Mouse (Mus musculus) bone marrow, adult 2 months (tissue): ENCODE measurements at regions not wholly inside any gene's neighbourhood (a gene's known extent, or its start where the extent isn't known, plus 50 kb on each side); places are given as distances from the start of the nearest gene placed in this dataset.

Experiments used
- H3K27ac ChIP-seq: fragments of 200-500 bp; 2 replicates; pipeline ENCODE4 v1.5.1; 2012; ENCODE audit warnings: low read depth, mild to moderate bottlenecking, control low read depth, inconsistent platforms, low read length; ENCODE audit not compliant: control insufficient read depth, poor library complexity, insufficient read depth
- H3K4me1 ChIP-seq: fragments of 200-500 bp; 2 replicates; pipeline ENCODE4 v1.6.1; 2011; ENCODE audit warnings: low read length; ENCODE audit not compliant: control insufficient read depth, insufficient read depth
- H3K4me3 ChIP-seq: fragments of 200-500 bp; replicated peaks from 2 replicates; pipeline ENCODE3; 2011; ENCODE audit warnings: mild to moderate bottlenecking, low read depth, low read length, control low read depth; ENCODE audit not compliant: control insufficient read depth
- CTCF ChIP-seq: fragments of 200-500 bp; IDR thresholded peaks from 2 replicates; pipeline ENCODE4 v1.5.1; 2011; ENCODE audit warnings: low read length, control low read depth; ENCODE audit not compliant: control insufficient read depth, insufficient read depth
- POLR2A ChIP-seq: fragments of 200-500 bp; IDR thresholded peaks from 2 replicates; pipeline ENCODE4 v1.6.1; 2011; ENCODE audit warnings: low read depth, mild to moderate bottlenecking, control low read depth, low read length, borderline replicate concordance; ENCODE audit not compliant: control insufficient read depth
- WGBS: fragments of 180-500 bp; shearing (Covaris S2); methylation state at CpG from one replicate; pipeline ENCODE4 v1.1.7; 2018; 5-methylcytosine and 5-hydroxymethylcytosine counted together

DNA sequence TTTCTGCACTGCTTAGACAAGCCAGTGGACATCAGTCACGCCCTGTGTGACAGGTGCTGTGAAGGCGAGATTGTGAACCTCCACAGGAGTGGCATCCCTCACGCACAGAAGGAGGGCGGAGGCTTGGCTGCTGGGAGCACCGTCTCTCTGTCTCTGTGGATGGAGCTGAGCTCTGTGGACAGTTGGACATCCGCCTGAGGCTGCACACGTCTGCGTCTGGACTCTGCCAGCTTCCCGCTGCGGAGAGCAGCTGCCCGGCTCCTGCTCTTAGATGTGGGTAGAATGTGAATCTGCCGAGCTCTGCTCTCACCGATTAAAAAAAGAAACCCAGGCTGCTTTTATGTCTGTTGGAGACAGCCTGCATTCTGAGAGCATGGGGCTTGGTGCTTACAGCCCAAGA, 387.1 kb upstream of the Myt1l start:
- no peaks in the 10 kb centered on the region for H3K4me1 ChIP-seq
- H3K4me3 ChIP-seq, result no peak overlapping the region
- no peak overlapping the region for H3K27ac ChIP-seq
- 69% methylated on average over 13 of the region's 13 CpGs for WGBS
- TF ChIP-seq CTCF, result no peak
- no peak for TF ChIP-seq POLR2A

DNA sequence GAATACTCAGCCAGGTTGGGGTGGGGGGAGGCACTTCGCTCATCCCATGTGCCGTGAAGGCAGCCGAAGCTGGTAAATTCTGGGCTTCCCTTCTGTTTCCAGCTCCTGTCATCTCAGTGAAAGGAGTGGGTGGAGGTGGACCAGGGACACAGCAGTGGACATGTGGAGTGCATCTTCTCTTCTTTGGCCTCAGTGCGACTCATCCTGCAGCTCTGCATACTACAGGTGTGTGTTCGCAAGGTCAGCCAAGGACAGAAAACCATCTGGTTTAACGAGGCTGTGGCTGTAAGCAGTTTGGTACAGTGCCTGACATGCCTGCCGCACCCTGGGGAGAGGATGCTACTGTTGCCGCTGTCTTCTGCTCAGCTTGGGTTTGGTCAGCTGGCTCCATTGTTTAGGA, 386.3 kb upstream of the Myt1l start:
- H3K27ac ChIP-seq, result no peak overlapping the region
- WGBS, result 74% methylated on average over 8 of the region's 8 CpGs
- H3K4me3 ChIP-seq, result no peak overlapping the region
- H3K4me1 ChIP-seq, result no peaks in the 10 kb centered on the region
- TF ChIP-seq POLR2A, result no peak
- TF ChIP-seq CTCF, result no peak

DNA sequence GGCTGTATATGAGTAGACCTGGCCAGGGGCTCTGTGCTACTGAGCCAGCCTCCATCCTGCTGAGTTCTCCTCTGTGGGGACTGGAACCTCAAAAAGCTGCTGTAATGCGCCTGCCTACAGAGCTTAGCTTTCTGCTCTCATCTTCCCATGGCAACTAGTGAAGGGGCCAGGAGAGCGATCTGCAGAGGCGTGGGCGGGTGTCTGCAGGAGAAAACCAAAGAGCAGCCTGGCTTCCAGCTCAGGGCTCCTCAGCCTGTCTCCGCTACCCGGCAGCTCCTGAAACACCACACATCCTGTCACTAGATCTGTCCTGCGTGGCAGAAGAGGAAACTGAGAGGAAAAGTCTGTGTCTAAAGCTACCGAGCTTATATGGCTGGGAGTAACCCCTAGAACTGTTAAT, 384.9 kb upstream of the Myt1l start:
- Histone ChIP-seq H3K27ac (no peak overlapping the region), H3K4me3 (no peak overlapping the region), H3K4me1 (no peaks in the 10 kb centered on the region)
- TF ChIP-seq POLR2A (no peak), CTCF (no peak)
- 48% methylated on average over 8 of the region's 8 CpGs for WGBS

DNA sequence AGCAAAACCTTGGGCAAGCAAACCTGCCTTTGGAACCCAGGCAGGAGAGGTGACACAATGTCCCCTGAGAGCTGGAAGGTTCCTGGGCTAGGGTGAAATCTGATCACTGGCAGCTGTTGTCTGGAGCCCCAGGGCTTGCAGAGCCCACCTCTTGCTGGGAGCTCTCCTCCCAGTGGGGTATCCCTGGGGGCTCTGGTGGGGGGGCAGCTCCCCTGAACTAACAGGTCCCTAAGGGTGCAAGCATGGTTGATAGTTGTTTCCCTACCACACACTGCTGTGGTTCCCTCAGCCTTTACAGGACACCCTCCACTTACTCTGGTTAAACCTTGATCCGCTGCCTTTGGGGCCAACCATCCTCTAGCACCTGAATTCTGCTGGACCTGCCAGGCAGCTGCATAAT, 367.3 kb upstream of the Myt1l start:
- Histone ChIP-seq H3K27ac (no peak overlapping the region), H3K4me1 (no peaks in the 10 kb centered on the region), H3K4me3 (no peak overlapping the region)
- TF ChIP-seq CTCF, result no peak
- no peak for TF ChIP-seq POLR2A
- 74% methylated on average over 1 of the region's 1 CpGs for WGBS

DNA sequence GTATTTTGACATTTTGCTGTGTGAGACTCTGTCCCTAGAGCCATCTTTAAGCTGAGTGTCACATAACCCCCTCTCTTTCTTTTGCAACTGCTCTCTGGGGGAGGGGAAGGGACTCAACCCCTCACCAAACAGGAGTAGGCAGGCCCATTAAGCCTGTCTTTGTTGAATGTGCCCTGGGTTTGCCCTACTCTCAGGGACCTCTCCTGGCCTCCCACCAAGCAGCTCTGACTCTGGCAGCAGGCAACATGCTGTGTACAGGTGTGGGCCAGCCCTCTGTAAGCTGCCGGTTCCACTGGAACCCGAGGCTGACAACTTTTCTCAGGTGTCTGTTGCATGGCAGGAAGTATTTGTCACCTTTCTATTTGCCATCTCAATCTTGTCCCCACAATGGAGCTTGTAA, 366.6 kb upstream of the Myt1l start:
- no peak overlapping the region for H3K4me3 ChIP-seq
- TF ChIP-seq POLR2A (no peak), CTCF (no peak)
- H3K27ac ChIP-seq, result no peak overlapping the region
- 51% methylated on average over 2 of the region's 2 CpGs for WGBS
- no peaks in the 10 kb centered on the region for H3K4me1 ChIP-seq

DNA sequence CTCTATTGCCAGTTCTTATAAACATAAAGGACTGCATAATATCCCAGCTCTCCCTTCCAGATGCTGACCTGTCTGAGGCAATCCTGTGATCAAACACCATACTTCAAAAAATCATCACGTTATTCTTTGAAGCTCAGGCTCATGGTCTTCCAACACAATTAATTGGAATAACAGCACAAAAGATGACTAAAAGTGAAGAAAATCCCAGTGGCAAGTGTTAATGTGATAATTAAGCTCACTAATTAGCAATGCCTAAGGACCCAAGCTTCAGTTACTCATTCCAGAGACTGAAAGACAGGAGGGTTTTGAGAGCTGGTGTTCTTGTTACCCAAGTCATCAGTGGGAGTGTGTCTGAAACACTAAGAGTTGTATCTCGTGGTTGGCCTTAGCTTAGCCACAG, 363.5 kb upstream of the Myt1l start:
- H3K4me3 ChIP-seq, result no peak overlapping the region
- no peak overlapping the region for H3K27ac ChIP-seq
- H3K4me1 ChIP-seq, result no peaks in the 10 kb centered on the region
- TF ChIP-seq CTCF, result no peak
- no peak for TF ChIP-seq POLR2A
- WGBS, result 69% methylated on average over 2 of the region's 2 CpGs

DNA sequence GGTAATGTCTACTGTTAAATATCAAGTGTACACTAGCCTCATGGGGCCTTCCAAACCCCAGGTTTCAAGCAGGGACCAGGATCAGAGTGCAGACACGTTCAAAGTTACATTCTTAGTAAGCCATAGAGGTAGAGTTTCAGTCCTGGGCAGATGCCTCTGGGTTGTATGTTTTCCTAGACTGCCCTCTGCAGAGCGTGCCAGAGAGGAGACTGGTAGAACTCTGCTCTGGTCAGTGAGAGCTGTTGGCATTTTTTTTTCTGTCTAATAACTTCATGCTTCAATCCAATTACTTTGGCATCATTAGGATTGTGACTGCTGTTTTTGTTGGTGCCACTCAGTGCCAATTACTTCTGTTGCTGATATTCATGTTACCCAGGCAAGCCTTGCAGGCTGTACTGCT, 361.9 kb upstream of the Myt1l start:
- Histone ChIP-seq H3K4me1 (no peaks in the 10 kb centered on the region), H3K4me3 (no peak overlapping the region), H3K27ac (no peak overlapping the region)
- WGBS, result 52% methylated on average over 2 of the region's 2 CpGs
- TF ChIP-seq CTCF, result no peak
- no peak for TF ChIP-seq POLR2A

DNA sequence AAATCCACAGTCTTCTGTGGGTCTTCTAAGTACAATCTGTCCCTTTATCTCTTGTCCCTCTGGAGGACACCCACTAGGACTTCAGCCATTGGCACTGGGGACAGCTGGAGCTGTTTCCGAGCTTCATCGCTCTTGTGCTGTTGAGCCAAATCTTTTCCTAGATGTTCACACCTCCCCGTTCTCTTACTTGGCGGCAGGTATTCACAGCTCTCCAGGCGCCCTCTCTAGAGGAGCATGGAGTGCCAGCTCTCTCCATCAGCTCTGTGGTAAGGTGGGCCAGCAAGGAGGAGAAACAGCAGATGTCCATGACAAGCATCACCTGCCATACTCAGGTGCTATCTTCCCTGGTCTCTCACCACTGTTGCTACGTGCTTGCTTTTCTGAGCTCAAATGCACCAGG, 360.3 kb upstream of the Myt1l start:
- WGBS, result 70% methylated on average over 6 of the region's 6 CpGs
- Histone ChIP-seq H3K27ac (no peak overlapping the region), H3K4me1 (no peaks in the 10 kb centered on the region), H3K4me3 (no peak overlapping the region)
- no peak for TF ChIP-seq CTCF
- TF ChIP-seq POLR2A, result no peak

DNA sequence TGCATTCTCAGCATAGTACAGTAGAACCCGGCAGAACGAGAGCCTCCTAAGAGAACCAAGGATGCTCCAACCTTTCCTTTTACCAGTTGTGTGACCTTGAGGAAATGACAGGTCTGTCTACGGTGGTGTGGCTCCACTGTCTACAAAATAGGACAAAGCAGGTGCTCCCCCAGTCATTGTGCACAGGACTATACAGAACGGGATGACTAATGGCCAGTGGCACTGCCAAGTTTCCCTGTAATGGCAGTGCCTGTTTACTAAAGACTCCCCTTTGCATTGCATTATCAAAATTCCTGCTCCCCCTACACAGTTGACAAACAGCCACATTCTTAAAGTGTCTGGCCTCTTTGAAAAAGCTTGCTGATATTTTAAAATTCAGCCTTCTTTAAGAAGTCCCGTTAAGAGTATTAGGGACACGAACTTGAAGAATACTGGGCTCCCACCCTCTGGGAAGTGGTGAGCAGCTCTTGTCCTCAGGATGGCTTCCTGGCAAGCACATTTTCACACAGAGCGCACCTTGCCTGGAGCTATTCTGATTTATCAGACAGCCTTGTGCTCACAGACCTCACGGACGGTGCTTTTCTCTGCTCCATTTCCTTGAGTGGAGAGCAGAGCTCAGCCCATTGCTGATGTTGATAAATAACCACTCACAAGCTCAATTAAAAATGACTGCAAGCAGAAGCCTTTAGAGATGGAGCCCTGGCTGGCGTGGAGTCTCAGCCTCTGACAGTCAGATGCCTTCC, 352.3 kb upstream of the Myt1l start:
- 75% methylated on average over 10 of the region's 10 CpGs for WGBS
- TF ChIP-seq POLR2A, result no peak
- no peak for TF ChIP-seq CTCF

DNA sequence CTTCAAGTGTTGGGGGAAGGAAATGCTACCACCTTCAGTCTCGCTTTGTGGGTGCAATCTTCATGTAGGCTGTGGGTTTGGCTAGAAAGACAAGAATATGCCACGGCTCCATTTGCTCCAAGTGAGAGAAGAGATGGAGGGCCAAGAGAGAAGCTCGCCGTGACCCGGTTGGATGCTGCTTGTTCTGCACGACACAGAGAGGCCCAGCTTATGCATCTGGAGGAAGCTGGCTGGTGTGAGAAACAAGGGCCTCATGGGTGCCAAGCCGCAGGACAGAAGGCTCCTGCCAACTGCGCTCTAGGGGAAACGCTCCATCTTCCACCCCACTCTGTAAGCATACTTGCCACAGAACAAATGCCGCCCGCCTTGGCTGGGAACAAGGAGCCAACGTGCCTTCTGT, 351.0 kb upstream of the Myt1l start:
- 80% methylated on average over 12 of the region's 12 CpGs for WGBS
- TF ChIP-seq POLR2A (no peak), CTCF (no peak)
- no peaks in the 10 kb centered on the region for H3K4me1 ChIP-seq

More for the DNA sequence above, 352.3 kb upstream of the Myt1l start:
- no peak overlapping the region for H3K27ac ChIP-seq
- no peak overlapping the region for H3K4me3 ChIP-seq
- no peaks in the 10 kb centered on the region for H3K4me1 ChIP-seq

More for the DNA sequence above, 351.0 kb upstream of the Myt1l start:
- Histone ChIP-seq H3K4me3 (no peak overlapping the region), H3K27ac (no peak overlapping the region)
